Mouse (Mus musculus): Measurements from ENCODE around the gene Npr3. TPM values are rescaled to one million over a fixed set of nuclear protein-coding genes. Genes with fewer than 3 reads are reported as not detected.

Gene Npr3
- polyA plus RNA-seq, 1 experiment: 2.1 TPM

DNA sequence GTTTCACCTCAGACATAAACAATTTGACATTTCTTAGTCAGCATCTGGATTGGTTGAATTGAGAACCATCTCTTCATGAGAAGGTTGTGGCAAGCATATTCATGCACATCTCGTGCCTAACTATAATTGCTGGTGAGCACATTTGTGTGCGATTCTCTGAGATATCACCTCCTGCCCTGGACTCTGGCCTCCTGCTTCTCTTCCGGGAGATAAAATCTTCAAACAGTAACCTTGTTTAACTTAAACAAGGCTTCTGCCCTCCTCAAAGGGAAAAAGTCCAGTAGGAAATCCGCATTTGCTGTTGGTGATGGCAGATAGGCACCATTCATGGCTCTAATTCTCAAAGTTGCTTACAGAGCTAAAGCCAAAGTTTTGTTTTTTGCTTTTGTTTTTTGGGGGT, 91.5 kb downstream of the Npr3 start:
- Histone ChIP-seq H3K36me3 (ENCODE audit: control insufficient read depth, insufficient read depth, low read length, poor library complexity, severe bottlenecking) (no peaks in the 10 kb centered on the region), H3K27ac (ENCODE audit: insufficient read depth, low read length) (no peak overlapping the region), H3K9ac (ENCODE audit: low read depth, poor library complexity, severe bottlenecking) (no peak overlapping the region), H3K4me1 (ENCODE audit: control insufficient read depth, insufficient read depth, low read length) (no peaks in the 10 kb centered on the region), H3K9me3 (replicated peaks; ENCODE audit: control insufficient read depth, insufficient read depth, low read length, poor library complexity, severe bottlenecking) (no peaks in the 10 kb centered on the region), H3K27me3 (ENCODE audit: control insufficient read depth, insufficient read depth, low read length, poor library complexity, severe bottlenecking) (no peaks in the 10 kb centered on the region), H3K4me3 (ENCODE audit: low read depth, low read length) (no peak overlapping the region)
- TF ChIP-seq CTCF (IDR thresholded peaks at IDR 0.05; ENCODE audit: low read depth, low read length) (no peak), POLR2A (IDR thresholded peaks at IDR 0.05; ENCODE audit: insufficient read depth, low read length) (no peak), EP300 (IDR thresholded peaks at IDR 0.05; ENCODE audit: insufficient read depth, low read depth, low read length) (no peak)

DNA sequence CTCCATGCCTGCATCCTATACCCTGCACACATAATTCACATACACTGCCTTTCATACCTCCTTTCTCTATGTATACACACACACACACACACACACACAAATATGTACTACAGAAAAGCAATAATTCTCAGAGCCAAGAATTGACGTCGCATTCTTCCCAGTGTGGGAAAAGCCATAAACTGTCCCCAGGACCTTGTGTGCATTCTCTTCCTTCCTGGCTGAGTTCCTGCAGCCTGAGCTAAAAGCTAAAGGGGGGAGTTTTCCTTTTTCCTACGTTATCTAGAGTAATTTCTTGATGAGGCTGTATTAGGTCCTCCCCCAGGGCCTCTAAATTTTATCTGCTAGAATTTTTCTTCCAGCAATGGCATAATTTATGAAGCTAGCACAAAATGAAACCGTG, 103.5 kb downstream of the Npr3 start:
- H3K4me3 ChIP-seq (ENCODE audit: low read depth, low read length): no peak overlapping the region
- no peaks in the 10 kb centered on the region for H3K27me3 ChIP-seq (ENCODE audit: control insufficient read depth, insufficient read depth, low read length, poor library complexity, severe bottlenecking)
- H3K9ac ChIP-seq (ENCODE audit: low read depth, poor library complexity, severe bottlenecking): no peak overlapping the region
- no peaks in the 10 kb centered on the region for H3K4me1 ChIP-seq (ENCODE audit: control insufficient read depth, insufficient read depth, low read length)
- H3K36me3 ChIP-seq (ENCODE audit: control insufficient read depth, insufficient read depth, low read length, poor library complexity, severe bottlenecking): no peaks in the 10 kb centered on the region
- no peak overlapping the region for H3K27ac ChIP-seq (ENCODE audit: insufficient read depth, low read length)
- H3K9me3 ChIP-seq (replicated peaks; ENCODE audit: control insufficient read depth, insufficient read depth, low read length, poor library complexity, severe bottlenecking): no peaks in the 10 kb centered on the region
- no peak for TF ChIP-seq EP300 (IDR thresholded peaks at IDR 0.05; ENCODE audit: insufficient read depth, low read depth, low read length)
- TF ChIP-seq POLR2A (IDR thresholded peaks at IDR 0.05; ENCODE audit: insufficient read depth, low read length): no peak
- no peak for TF ChIP-seq CTCF (IDR thresholded peaks at IDR 0.05; ENCODE audit: low read depth, low read length)

DNA sequence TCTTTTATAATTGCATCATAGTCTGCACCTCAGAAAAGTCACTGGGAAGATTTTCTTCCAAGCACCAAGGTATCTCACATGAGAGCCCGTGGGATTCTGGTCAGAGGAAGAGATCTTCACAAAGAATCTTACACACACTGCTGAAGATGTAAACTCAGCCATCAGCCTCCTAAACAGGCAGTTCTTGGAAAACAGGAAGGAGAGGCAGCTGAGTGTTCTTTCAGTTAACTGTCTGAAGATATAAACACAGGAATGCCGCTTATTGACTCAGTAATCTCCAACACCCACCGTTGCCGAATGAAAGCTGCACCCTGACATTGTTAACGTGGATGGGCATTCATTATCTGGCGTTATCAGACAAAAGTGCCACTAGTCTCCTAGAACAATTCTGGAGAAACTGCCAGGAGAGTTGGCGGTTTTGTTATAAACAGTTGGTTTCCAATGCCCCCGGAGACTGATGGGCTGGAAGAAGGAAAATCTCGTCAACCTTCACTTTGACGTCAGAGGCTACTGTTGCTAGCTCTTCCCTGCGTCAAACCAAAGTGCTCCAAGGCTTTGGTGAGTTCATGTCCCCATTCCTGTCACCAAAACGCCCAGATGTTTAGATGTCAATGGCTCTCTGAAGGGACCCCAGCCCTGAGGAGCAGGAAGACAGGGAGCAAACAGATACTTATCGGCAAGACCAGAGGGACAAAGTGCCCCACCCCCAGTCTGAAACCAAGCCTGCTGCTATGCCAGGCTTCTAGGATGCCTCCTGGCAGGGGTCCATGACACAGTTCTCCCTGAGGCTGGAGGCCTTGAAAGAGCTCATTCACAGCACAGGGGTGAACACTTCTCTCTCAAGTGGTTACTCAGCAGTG, 105.0 kb downstream of the Npr3 start:
- no peaks in the 10 kb centered on the region for H3K4me1 ChIP-seq (ENCODE audit: control insufficient read depth, insufficient read depth, low read length)
- no peak for TF ChIP-seq CTCF (IDR thresholded peaks at IDR 0.05; ENCODE audit: low read depth, low read length)
- TF ChIP-seq EP300 (IDR thresholded peaks at IDR 0.05; ENCODE audit: insufficient read depth, low read depth, low read length): no peak
- no peak for TF ChIP-seq POLR2A (IDR thresholded peaks at IDR 0.05; ENCODE audit: insufficient read depth, low read length)
- no peaks in the 10 kb centered on the region for H3K9me3 ChIP-seq (replicated peaks; ENCODE audit: control insufficient read depth, insufficient read depth, low read length, poor library complexity, severe bottlenecking)
- no peak overlapping the region for H3K27ac ChIP-seq (ENCODE audit: insufficient read depth, low read length)
- no peaks in the 10 kb centered on the region for H3K36me3 ChIP-seq (ENCODE audit: control insufficient read depth, insufficient read depth, low read length, poor library complexity, severe bottlenecking)
- H3K27me3 ChIP-seq (ENCODE audit: control insufficient read depth, insufficient read depth, low read length, poor library complexity, severe bottlenecking): no peaks in the 10 kb centered on the region
- no peak overlapping the region for H3K9ac ChIP-seq (ENCODE audit: low read depth, poor library complexity, severe bottlenecking)
- H3K4me3 ChIP-seq (ENCODE audit: low read depth, low read length): no peak overlapping the region

DNA sequence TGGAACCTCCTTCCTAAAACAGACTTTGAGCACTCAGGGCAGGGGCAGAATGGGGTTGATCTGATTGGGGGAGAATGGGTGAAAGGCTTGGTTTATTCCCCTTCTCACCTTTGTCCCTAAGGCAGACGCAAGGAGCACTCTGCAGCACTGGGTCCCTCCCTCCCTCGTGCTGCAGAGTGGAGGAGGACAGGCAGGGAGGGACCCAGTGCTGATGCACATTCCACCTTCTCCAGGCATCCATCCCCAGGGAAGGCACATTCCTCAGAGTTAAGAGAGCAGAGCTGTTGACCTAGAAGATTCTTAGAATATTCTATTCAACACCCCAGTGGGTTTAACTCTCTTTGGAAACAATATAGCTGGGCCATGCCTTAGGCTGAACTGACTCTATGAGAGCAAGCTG, 112.5 kb downstream of the Npr3 start:
- no peaks in the 10 kb centered on the region for H3K36me3 ChIP-seq (ENCODE audit: control insufficient read depth, insufficient read depth, low read length, poor library complexity, severe bottlenecking)
- no peaks in the 10 kb centered on the region; the same call in 1 of the 2 replicates for H3K27me3 ChIP-seq (ENCODE audit: control insufficient read depth, insufficient read depth, low read length, poor library complexity, severe bottlenecking)
- H3K27ac ChIP-seq (ENCODE audit: insufficient read depth, low read length): no peak overlapping the region
- TF ChIP-seq EP300 (IDR thresholded peaks at IDR 0.05; ENCODE audit: insufficient read depth, low read depth, low read length) (no peak), CTCF (IDR thresholded peaks at IDR 0.05; ENCODE audit: low read depth, low read length) (no peak), POLR2A (IDR thresholded peaks at IDR 0.05; ENCODE audit: insufficient read depth, low read length) (no peak)
- H3K4me3 ChIP-seq (ENCODE audit: low read depth, low read length): no peak overlapping the region
- no peaks in the 10 kb centered on the region for H3K4me1 ChIP-seq (ENCODE audit: control insufficient read depth, insufficient read depth, low read length)
- no peaks in the 10 kb centered on the region for H3K9me3 ChIP-seq (replicated peaks; ENCODE audit: control insufficient read depth, insufficient read depth, low read length, poor library complexity, severe bottlenecking)
- no peak overlapping the region for H3K9ac ChIP-seq (ENCODE audit: low read depth, poor library complexity, severe bottlenecking)

Other genes starting within 250 kb of the Npr3 start
- gene Sub1, start 89.7 kb upstream of the Npr3 start, polyA plus RNA-seq (2011; ENCODE audit: insufficient read depth, insufficient read length, low read depth, missing spikeins): 508 and 525 TPM in 2 replicates
- gene Zfr, start 210.5 kb upstream of the Npr3 start, polyA plus RNA-seq (2011; ENCODE audit: insufficient read depth, insufficient read length, low read depth, missing spikeins): 124 and 177 TPM in 2 replicates